Comparison of ENCODE assay signal across 29 mouse cellular contexts in genomic region chr12:3672786-3673185, GRCm38 (mm10).
DNase-seq lines count a peak whose midpoint lies in the region; ATAC-seq lines count a peak whose summit lies in the region.
"Had no signal": no experiment of that assay in that cellular context is flagged by ENCODE, and none has a peak within 500 bp of the region (broad histone marks: within the 10 kb centered on the region; RNA-seq: fewer than 3 reads in every experiment).

No protein-coding gene starts in this region.

- no peak for ATAC-seq in forebrain, embryonic 13.5 days
- ATAC-seq: forebrain, embryonic 16.5 days; hindbrain, postnatal 0 days; intestine, embryonic 16.5 days; lung, postnatal 0 days; Patski had no signal

- H3K4me1 ChIP-seq in heart, embryonic 10.5 days = peaks cover 19% of the 10 kb centered on the region; the same call in 1 of the 2 replicates
- H3K4me1 ChIP-seq in forebrain, embryonic 13.5 days = 0 out of 2 replicates have a peak, but pooled peaks cover 5% of the 10 kb centered on the region
- H3K4me1 ChIP-seq: midbrain, embryonic 12.5 days; stomach, embryonic 15.5 days had no signal

- DNase-seq in heart, adult 11 months = peak; percentile 85
- no peak for DNase-seq in heart, embryonic 10.5 days (ENCODE audit: low spot score)
- peak; percentile 14 for DNase-seq in ovary, postnatal 36 days (ENCODE audit: low spot score)
- no peak for DNase-seq in ovary, adult 18-20 months (ENCODE audit: low spot score)
- DNase-seq in fat pad, adult 2 months (ENCODE audit: extremely low read depth, low read depth, low spot score) = peak; percentile 34
- DNase-seq: cerebellum, adult 8-10 months; embryo, embryonic 11 days; gastrocnemius, adult 2 months; kidney, adult 9 months; kidney, postnatal 10 days; left cerebral cortex, postnatal 4 days; liver, embryonic 13.5 days; lung, adult 18-20 months; retina, postnatal 1 day; right cerebral cortex, postnatal 25 days had no signal

- H3K4me3 ChIP-seq in heart, embryonic 10.5 days = no peak overlapping the region
- H3K4me3 ChIP-seq in forebrain, embryonic 13.5 days = no peak overlapping the region
- H3K4me3 ChIP-seq: embryonic facial prominence, embryonic 12.5 days; forebrain, embryonic 10.5 days; gastrocnemius, adult 2 months; heart, embryonic 15.5 days; limb, embryonic 15.5 days; liver, embryonic 13.5 days; midbrain, embryonic 12.5 days; neural tube, embryonic 13.5 days; stomach, embryonic 15.5 days had no signal

- no peaks in the 10 kb centered on the region for H3K9me3 ChIP-seq in heart, embryonic 10.5 days
- peaks cover 4% of the 10 kb centered on the region for H3K9me3 ChIP-seq in forebrain, embryonic 13.5 days (replicated peaks)
- H3K9me3 ChIP-seq: embryonic facial prominence, embryonic 12.5 days; forebrain, embryonic 10.5 days; heart, embryonic 15.5 days; limb, embryonic 15.5 days; liver, embryonic 13.5 days; stomach, embryonic 15.5 days had no signal

- H3K27me3 ChIP-seq in heart, embryonic 10.5 days (ENCODE audit: insufficient read depth, poor library complexity, severe bottlenecking) = no peaks in the 10 kb centered on the region
- H3K27me3 ChIP-seq in forebrain, embryonic 13.5 days = no peaks in the 10 kb centered on the region
- H3K27me3 ChIP-seq: CH12.LX; embryonic facial prominence, embryonic 12.5 days; heart, embryonic 15.5 days; limb, embryonic 15.5 days; liver, embryonic 13.5 days; midbrain, embryonic 12.5 days; neural tube, embryonic 13.5 days; Patski; stomach, embryonic 15.5 days had no signal

- H3K9ac ChIP-seq in forebrain, embryonic 13.5 days = no peak overlapping the region
- H3K9ac ChIP-seq: embryonic facial prominence, embryonic 12.5 days; heart, embryonic 15.5 days; limb, embryonic 15.5 days; liver, embryonic 13.5 days; midbrain, embryonic 12.5 days; neural tube, embryonic 13.5 days; stomach, embryonic 15.5 days had no signal

- 82% methylated on average over 9 of the region's 9 CpGs for WGBS in heart, embryonic 10.5 days
- 92% methylated on average over 9 of the region's 9 CpGs for WGBS in forebrain, embryonic 13.5 days

- H3K36me3 ChIP-seq in heart, embryonic 10.5 days = 0 out of 2 replicates have a peak, but pooled peaks cover 4% of the 10 kb centered on the region
- H3K36me3 ChIP-seq in forebrain, embryonic 13.5 days (ENCODE audit: poor library complexity, severe bottlenecking) = peaks cover 7% of the 10 kb centered on the region; the same call in 1 of the 2 replicates
- H3K36me3 ChIP-seq: embryonic facial prominence, embryonic 12.5 days; heart, embryonic 15.5 days; limb, embryonic 15.5 days; midbrain, embryonic 12.5 days; stomach, embryonic 15.5 days had no signal

- no peak overlapping the region for H3K27ac ChIP-seq in heart, embryonic 10.5 days
- no peak overlapping the region for H3K27ac ChIP-seq in forebrain, embryonic 13.5 days
- H3K27ac ChIP-seq: embryonic facial prominence, embryonic 12.5 days; forebrain, embryonic 10.5 days; gastrocnemius, adult 2 months; heart, embryonic 15.5 days; hindbrain, postnatal 0 days; limb, embryonic 15.5 days; liver, embryonic 13.5 days; midbrain, embryonic 12.5 days; neural tube, embryonic 13.5 days; stomach, embryonic 15.5 days had no signal

- H3K4me2 ChIP-seq in forebrain, embryonic 13.5 days = no peak overlapping the region
- H3K4me2 ChIP-seq: embryonic facial prominence, embryonic 12.5 days; heart, embryonic 15.5 days; limb, embryonic 15.5 days; liver, embryonic 13.5 days; midbrain, embryonic 12.5 days; neural tube, embryonic 13.5 days; stomach, embryonic 15.5 days had no signal

Comparison
In these comparisons a context has a peak if more than half of its experiments do, and no peak if none do; other contexts are left out.
1. DNase-seq: peak in heart, adult 11 months (single experiment), ovary, postnatal 36 days (single experiment) and fat pad, adult 2 months (single experiment); none in heart, embryonic 10.5 days (single experiment) and ovary, adult 18-20 months (single experiment).